Mouse (Mus musculus) heart, postnatal 0 days (tissue): ENCODE data around the gene Trim31. TPM values are rescaled to one million over a fixed set of nuclear protein-coding genes. Genes with fewer than 3 reads are reported as not detected.

Experiments
- ATAC-seq: fragments of 200-750 bp; cut with Nextera tagmentation; 2 replicates; pipeline ENCODE4 v1.8.0; 2017; ENCODE audit warnings: low read depth, moderate number of reproducible peaks, moderate library complexity; ENCODE audit not compliant: insufficient read depth
- DNase-seq: peaks from one replicate; pipeline ENCODE4 v3.0.0-alpha.2; 2016; ENCODE audit warnings: low spot score
- H3K27ac ChIP-seq: fragments of 300-500 bp; sonication (generic); 2 replicates; pipeline ENCODE4 v1.5.1; 2014; ENCODE audit warnings: low read depth, mild to moderate bottlenecking
- H3K27me3 ChIP-seq: fragments of 300-500 bp; sonication (generic); 2 replicates; pipeline ENCODE4 v1.6.1; 2014; ENCODE audit warnings: low read length, mixed read lengths; ENCODE audit not compliant: control insufficient read depth, insufficient read depth
- H3K36me3 ChIP-seq: fragments of 300-500 bp; sonication (generic); replicated peaks from 2 replicates; pipeline ENCODE4 v1.6.1; 2014; ENCODE audit warnings: low read length, mixed read lengths; ENCODE audit not compliant: control insufficient read depth, insufficient read depth
- H3K4me1 ChIP-seq: fragments of 300-500 bp; sonication (generic); 2 replicates; pipeline ENCODE4 v1.6.1; 2014; ENCODE audit warnings: antibody characterized with exemption; ENCODE audit not compliant: control insufficient read depth, insufficient read depth
- H3K4me2 ChIP-seq: fragments of 300-500 bp; sonication (generic); 2 replicates; pipeline ENCODE4 v1.6.1; 2014; ENCODE audit warnings: low read depth, mild to moderate bottlenecking, low read length, moderate library complexity
- H3K4me3 ChIP-seq: fragments of 300-500 bp; sonication (generic); 2 replicates; pipeline ENCODE4 v1.5.1; 2014; ENCODE audit warnings: low read depth, low read length
- H3K9ac ChIP-seq: fragments of 300-500 bp; sonication (generic); replicated peaks from 2 replicates; pipeline ENCODE4 v1.6.1; 2014; ENCODE audit warnings: low read depth, low read length, mixed read lengths
- H3K9me3 ChIP-seq: fragments of 300-500 bp; sonication (generic); replicated peaks from 2 replicates; pipeline ENCODE4 v1.6.1; 2016; ENCODE audit warnings: low read length; ENCODE audit not compliant: control insufficient read depth
- CTCF ChIP-seq: IDR thresholded peaks from 2 replicates; pipeline ENCODE4 v1.5.1; 2016; ENCODE audit warnings: antibody characterized with exemption, control low read depth, low read depth
- EP300 ChIP-seq: IDR thresholded peaks from 2 replicates; pipeline ENCODE4 v1.6.1; 2016; ENCODE audit warnings: antibody characterized with exemption, low read depth
- WGBS: fragments of 180-500 bp; shearing (Covaris S2); extraction: QIAGEN DNeasy Blood & Tissue Kit; methylation state at CpG from one replicate; pipeline ENCODE4 v1.1.7; 2014; 5-methylcytosine and 5-hydroxymethylcytosine counted together
- polyA plus RNA-seq: library from polyadenylated mRNA; unstranded; fragments of >200 nt; fragmentation: Nextera tagmentation; extraction: Ambion mirVana; gene quantifications from 2 replicates; pipeline ENCODE4 v1.2.1, GENCODE M21; 2015
- total RNA-seq: library from RNA; depleted of rRNA; stranded (reverse); fragments of >200 nt; gene quantifications from 2 replicates; pipeline ENCODE4 v1.2.3, GENCODE M21; 2014; ENCODE audit warnings: low replicate concordance

Gene Trim31
- total and polyA plus RNA-seq, 2 experiments from 2014 or later, result not detected

DNA sequence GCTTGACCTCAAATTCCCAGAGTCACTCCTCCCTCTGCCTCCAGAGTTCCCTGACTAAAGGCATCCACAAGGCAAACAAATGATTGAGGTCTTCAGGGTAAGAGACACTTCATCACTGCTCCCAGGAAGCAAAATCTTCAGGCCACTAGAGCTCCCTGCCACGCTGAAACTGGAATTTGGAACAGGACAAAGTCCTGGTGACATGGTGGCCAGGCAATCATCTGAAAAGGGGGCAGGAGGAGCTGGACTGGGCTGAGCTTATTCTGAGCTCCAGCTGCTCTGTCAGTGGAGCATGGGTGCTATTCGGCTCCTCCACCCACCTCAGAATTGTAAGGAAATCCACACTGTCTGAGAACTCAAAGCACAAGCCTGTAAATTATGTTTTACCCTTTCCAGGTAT, 14.1 kb downstream of the Trim31 start:
- TF ChIP-seq CTCF (no peak), EP300 (no peak)
- Histone ChIP-seq H3K9me3 (no peaks in the 10 kb centered on the region), H3K4me3 (no peak overlapping the region), H3K27ac (no peak overlapping the region), H3K4me2 (no peak overlapping the region), H3K27me3 (peaks cover 26% of the 10 kb centered on the region), H3K36me3 (no peaks in the 10 kb centered on the region), H3K9ac (no peak overlapping the region), H3K4me1 (no peaks in the 10 kb centered on the region)
- WGBS, result 55% methylated on average over 2 of the region's 2 CpGs
- ATAC-seq (no peak), DNase-seq (no peak)

DNA sequence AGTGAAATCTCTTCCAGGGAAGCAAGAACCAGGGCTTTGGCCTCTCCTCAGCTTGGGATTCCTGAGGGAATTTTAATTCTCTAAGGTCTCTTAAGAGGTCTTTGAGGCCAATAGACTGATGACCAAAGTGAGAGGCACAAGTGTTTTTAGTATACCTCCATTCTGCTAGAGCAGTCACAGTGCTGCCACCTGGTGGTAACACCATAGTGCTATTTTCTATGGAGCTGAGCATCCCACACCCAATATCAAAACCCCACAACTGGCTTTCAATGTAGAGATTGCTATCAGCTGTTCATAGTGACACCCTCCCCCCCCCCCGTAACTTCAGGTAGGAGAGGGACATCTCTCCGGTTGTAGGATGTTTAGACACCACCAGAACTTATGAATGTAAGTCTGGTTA, 16.2 kb downstream of the Trim31 start:
- WGBS, result 15% methylated on average over 2 of the region's 2 CpGs
- DNase-seq (peak; percentile 66), ATAC-seq (no peak)
- no peak overlapping the region for H3K4me2 ChIP-seq
- H3K9me3 ChIP-seq, result no peaks in the 10 kb centered on the region
- no peaks in the 10 kb centered on the region for H3K36me3 ChIP-seq
- H3K27ac ChIP-seq, result no peak overlapping the region
- H3K4me3 ChIP-seq, result no peak overlapping the region
- no peaks in the 10 kb centered on the region for H3K4me1 ChIP-seq
- no peak overlapping the region for H3K9ac ChIP-seq
- H3K27me3 ChIP-seq, result peaks cover 26% of the 10 kb centered on the region
- TF ChIP-seq CTCF (peak; percentile 74), EP300 (no peak)

DNA sequence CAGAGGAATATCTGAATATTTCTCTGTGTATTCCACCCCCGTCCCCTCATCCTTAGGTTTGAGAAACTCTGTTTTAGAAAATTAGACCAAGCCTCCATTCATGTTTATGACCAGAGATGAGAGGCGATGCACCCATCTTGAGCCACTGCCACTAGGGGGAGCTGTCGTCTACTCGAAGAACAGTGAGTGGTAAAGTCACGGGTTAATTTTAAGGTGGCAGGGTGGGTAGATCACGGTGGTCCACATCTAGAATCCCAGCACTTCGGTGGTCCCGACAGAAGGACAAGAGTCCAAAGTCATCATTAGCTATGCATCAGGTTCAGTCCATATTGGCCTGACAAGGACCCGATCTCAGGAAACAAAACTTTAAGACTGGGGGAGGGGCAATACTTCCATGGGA, 17.2 kb downstream of the Trim31 start:
- DNase-seq (no peak), ATAC-seq (no peak)
- no peak overlapping the region for H3K9ac ChIP-seq
- no peak overlapping the region for H3K4me2 ChIP-seq
- 11% methylated on average over 9 of the region's 9 CpGs for whole genome bisulfite sequencing
- H3K4me3 ChIP-seq, result no peak overlapping the region
- TF ChIP-seq EP300 (no peak), CTCF (peak; percentile 76)
- no peak overlapping the region for H3K27ac ChIP-seq
- H3K4me1 ChIP-seq, result no peaks in the 10 kb centered on the region
- H3K27me3 ChIP-seq, result peaks cover 20% of the 10 kb centered on the region
- H3K36me3 ChIP-seq, result no peaks in the 10 kb centered on the region
- no peaks in the 10 kb centered on the region for H3K9me3 ChIP-seq

DNA sequence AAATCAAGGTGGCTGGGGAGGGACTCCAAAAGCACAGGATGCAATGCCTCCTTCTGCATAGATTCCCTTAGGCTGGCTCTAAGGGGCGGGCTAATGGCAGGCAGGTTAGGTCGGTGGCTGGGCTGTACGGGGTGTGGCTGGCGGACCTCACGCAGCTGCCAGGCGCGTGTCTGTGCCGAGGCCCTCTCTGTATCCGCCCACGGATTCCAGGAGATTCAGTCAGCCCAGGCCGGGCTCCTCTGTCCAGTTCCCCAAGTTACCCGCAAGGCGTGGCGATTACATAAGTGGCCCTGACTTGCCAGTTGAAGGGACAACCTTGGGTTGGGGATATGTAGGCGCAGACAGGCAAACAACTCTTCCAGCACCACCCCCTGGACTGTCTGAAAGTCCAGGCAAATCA, 22.3 kb downstream of the Trim31 start:
- Histone ChIP-seq H3K4me1 (no peaks in the 10 kb centered on the region), H3K27ac (no peak overlapping the region), H3K9ac (no peak overlapping the region), H3K27me3 (peaks cover 21% of the 10 kb centered on the region; the same call in 1 of the 2 replicates), H3K4me2 (no peak overlapping the region), H3K4me3 (no peak overlapping the region), H3K9me3 (no peaks in the 10 kb centered on the region), H3K36me3 (no peaks in the 10 kb centered on the region)
- TF ChIP-seq CTCF, result no peak
- no peak for TF ChIP-seq EP300
- WGBS, result 46% methylated on average over 15 of the region's 15 CpGs
- ATAC-seq (no peak), DNase-seq (no peak)

DNA sequence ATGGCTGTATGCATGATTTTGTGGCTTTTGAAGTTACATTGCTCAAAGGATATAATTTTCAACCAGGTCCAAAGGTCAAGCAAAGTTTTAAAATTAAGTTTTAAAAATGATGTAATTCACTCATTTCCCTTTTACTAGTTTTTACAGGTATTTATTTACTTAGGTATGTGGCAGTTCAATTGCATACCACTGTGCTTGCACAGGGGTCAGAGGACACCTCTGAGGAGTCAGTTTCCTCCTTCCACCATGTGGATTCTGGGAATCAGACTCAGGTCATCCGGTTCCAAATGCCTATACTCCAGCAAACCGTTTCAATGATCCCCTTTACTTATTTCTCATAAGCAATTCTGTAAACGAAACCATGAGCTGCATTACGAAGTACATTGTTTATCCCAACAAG, 24.8 kb downstream of the Trim31 start:
- ATAC-seq, result no peak
- H3K36me3 ChIP-seq, result no peaks in the 10 kb centered on the region
- no peaks in the 10 kb centered on the region for H3K4me1 ChIP-seq
- H3K4me2 ChIP-seq, result no peak overlapping the region
- H3K27ac ChIP-seq, result no peak overlapping the region
- no peak for DNase-seq
- WGBS, result 74% methylated on average over 4 of the region's 4 CpGs
- H3K9ac ChIP-seq, result no peak overlapping the region
- H3K27me3 ChIP-seq, result 0 out of 2 replicates have a peak, but pooled peaks cover 7% of the 10 kb centered on the region
- no peak overlapping the region for H3K4me3 ChIP-seq
- no peaks in the 10 kb centered on the region for H3K9me3 ChIP-seq
- TF ChIP-seq EP300 (no peak), CTCF (no peak)

DNA sequence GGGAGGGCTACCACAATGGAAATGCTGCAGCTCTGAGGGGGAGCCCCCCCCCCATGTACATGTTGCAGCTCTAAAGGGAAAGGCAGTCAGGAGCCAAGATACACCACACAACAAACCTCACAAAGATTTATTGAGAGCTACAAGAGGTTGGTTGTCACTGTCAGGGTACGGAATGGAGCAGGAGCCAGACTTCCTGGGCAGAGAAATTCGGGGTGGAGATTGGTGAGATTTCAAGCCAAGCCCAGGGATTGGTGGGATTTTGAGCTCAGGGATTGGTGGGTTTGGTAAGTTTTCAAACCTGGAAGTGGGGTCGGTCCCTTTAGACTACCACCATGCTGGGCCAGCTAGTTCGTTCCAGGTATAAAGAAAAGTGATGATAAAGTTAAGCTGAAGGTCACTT, 25.6 kb downstream of the Trim31 start:
- ATAC-seq, result no peak
- Histone ChIP-seq H3K27ac (no peak overlapping the region), H3K27me3 (0 out of 2 replicates have a peak, but pooled peaks cover 7% of the 10 kb centered on the region), H3K9ac (no peak overlapping the region), H3K36me3 (no peaks in the 10 kb centered on the region), H3K4me2 (no peak overlapping the region), H3K4me3 (no peak overlapping the region), H3K9me3 (no peaks in the 10 kb centered on the region), H3K4me1 (no peaks in the 10 kb centered on the region)
- 50% methylated on average over 4 of the region's 4 CpGs for WGBS
- DNase-seq, result no peak
- no peak for TF ChIP-seq EP300
- TF ChIP-seq CTCF, result no peak
